Mouse (Mus musculus) ZHBTc4 (cell line): ENCODE data around the gene Zcchc8.

Source experiments
- DNase-seq: peaks from one replicate; pipeline ENCODE4 v3.0.0-alpha.2; 2011; ENCODE audit warnings: low read depth, low spot score

Gene Zcchc8

GRCm38 (mm10) chr5:123683377-123684220 is 37.3 kb downstream of the Zcchc8 start:
- peak; percentile 64 for DNase-seq

- no peak for DNase-seq
Observed at GRCm38 (mm10) chr5:123683043-123683376, 37.9 kb downstream of the Zcchc8 start.

- no peak for DNase-seq
Observed at GRCm38 (mm10) chr5:123682372-123682771, 38.5 kb downstream of the Zcchc8 start.

DNA sequence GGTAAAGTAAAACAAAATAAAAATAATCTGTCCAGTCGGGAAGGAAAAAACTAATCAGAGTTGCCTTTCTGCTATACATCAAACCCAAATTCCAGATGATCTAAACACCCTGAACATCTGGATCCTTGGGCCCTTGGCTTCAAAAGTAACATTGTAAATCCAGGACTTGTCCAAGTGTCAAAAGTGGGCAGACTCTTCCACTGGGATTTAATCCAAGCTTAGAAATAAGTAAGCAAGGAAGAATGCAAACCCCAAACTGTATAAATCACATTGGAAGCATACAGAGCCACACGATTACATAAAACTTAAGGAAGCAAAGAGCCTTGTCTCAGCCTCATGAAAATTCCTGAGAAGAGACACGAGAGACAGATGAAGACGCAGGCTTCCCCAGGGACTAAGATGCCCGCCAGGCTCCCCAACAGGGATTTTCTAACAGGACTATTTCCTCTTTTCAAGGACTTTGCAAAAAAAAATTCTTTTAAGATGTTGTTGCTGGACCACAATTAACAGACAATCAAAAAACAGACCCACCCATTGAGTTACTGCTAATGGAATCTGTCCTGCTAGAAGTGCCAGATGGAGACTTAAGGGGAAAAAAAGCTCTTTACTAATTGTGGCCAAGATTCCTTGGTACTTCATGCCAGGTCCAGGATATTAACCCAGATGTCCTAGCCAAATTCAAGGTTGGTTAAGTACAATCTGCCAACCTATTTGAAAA is 41.2 kb downstream of the Zcchc8 start:
- DNase-seq, result no peak

- DNase-seq, result no peak
Observed at GRCm38 (mm10) chr5:123679106-123679505, 41.8 kb downstream of the Zcchc8 start.

- no peak for DNase-seq
Observed at GRCm38 (mm10) chr5:123675717-123676116, 45.2 kb downstream of the Zcchc8 start.

GRCm38 (mm10) chr5:123675221-123675620 is 45.7 kb downstream of the Zcchc8 start:
- DNase-seq, result no peak

DNA sequence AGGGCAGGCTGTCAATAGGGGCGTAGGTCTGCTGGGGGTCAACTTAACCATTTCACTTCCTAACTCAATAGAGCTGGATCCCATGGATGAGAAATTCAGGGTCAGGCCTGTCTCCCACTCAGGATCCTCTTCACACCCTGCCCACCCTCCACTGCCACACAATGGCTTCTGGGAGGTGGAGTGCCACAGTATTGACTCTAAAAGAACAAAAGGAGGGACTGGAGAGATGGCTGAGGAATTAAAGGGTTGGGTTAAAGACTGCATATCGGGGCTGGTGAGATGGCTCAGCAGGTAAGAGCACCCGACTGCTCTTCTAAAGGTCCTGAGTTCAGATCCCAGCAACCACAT is 49.5 kb downstream of the Zcchc8 start:
- no peak for DNase-seq

GRCm38 (mm10) chr5:123670800-123671472 is 50.0 kb downstream of the Zcchc8 start:
- no peak for DNase-seq

GRCm38 (mm10) chr5:123669991-123670799 is 50.7 kb downstream of the Zcchc8 start:
- no peak for DNase-seq

GRCm38 (mm10) chr5:123667915-123668314 is 53.0 kb downstream of the Zcchc8 start:
- no peak for DNase-seq

DNA sequence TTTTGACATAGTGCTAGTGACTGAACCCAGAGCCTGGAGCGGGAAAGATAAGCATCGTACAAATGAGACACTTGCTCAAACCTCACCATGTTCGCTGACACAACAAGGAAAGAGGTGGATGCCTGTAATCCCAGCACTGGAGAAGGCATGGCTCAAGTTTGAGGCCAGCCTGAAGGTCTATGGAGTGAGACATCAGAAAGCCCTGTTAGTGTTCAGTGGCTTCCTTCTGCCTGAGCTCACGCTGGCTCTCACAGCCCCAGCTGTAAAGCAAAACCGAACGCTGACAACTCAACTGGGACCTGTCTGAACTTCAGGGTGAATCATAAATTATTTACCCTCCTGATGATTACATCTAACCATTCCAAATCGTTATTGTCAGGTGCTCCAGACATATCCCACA is 54.9 kb downstream of the Zcchc8 start:
- DNase-seq, result no peak

- DNase-seq, result no peak
Observed at GRCm38 (mm10) chr5:123664329-123664728, 56.6 kb downstream of the Zcchc8 start.

GRCm38 (mm10) chr5:123662059-123662458 is 58.8 kb downstream of the Zcchc8 start:
- no peak for DNase-seq

GRCm38 (mm10) chr5:123661602-123662001 is 59.3 kb downstream of the Zcchc8 start:
- DNase-seq, result no peak

DNA sequence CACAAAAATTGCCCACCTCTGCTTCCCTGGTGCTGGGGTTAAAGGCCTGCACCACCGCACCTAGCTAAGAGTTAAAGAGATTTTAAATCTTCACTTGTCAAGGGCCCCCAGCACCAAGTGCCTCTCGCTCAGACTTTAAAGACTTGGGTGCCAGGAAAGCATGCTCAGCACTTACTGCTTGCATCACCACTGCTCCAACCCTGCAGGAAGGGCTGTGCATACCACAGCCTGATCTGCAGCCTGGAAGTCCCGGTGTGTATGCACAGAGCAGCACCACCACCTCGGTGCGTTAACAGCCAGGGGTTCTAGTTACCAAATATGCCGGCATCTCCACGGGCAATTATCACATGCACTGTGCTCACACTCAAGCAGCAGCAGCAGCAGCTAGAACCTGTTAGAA is 63.2 kb downstream of the Zcchc8 start:
- no peak for DNase-seq

- DNase-seq, result peak; percentile 32
Observed at GRCm38 (mm10) chr5:123654937-123655336, 66.0 kb downstream of the Zcchc8 start.

DNA sequence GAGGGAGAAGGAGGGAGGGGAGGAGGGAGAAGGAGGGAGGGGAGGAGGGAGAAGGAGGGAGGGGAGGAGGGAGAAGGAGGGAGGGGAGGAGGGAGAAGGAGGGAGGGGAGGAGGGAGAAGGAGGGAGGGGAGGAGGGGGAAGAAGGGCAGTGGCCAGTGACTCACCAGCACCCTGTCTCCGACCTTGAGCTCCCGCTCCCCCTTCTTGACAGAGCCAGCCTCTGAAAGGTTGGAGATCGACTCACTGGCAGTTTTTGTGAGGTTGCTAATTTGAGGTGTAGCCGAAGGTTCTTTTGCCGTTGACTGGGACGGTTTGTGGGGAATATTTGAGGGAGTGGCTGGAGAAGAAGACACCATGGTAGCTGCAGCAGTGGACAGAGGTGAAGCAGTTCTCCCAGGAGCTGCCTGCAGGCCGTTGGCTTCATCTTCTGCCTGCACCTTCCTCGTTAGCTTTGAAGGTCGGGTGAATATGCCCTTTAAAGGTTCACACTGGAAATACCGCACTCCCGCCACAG is 67.6 kb downstream of the Zcchc8 start:
- DNase-seq, result no peak

GRCm38 (mm10) chr5:123650825-123651224 is 70.1 kb downstream of the Zcchc8 start:
- DNase-seq, result no peak
